Mouse (Mus musculus): ENCODE data around the gene Plekhj1.
"Not testable (repeated sequence)": the region's sequence is repeated elsewhere in the genome, so short reads cannot be mapped to it uniquely, and the experiment has no call there.

The Plekhj1 gene

DNA sequence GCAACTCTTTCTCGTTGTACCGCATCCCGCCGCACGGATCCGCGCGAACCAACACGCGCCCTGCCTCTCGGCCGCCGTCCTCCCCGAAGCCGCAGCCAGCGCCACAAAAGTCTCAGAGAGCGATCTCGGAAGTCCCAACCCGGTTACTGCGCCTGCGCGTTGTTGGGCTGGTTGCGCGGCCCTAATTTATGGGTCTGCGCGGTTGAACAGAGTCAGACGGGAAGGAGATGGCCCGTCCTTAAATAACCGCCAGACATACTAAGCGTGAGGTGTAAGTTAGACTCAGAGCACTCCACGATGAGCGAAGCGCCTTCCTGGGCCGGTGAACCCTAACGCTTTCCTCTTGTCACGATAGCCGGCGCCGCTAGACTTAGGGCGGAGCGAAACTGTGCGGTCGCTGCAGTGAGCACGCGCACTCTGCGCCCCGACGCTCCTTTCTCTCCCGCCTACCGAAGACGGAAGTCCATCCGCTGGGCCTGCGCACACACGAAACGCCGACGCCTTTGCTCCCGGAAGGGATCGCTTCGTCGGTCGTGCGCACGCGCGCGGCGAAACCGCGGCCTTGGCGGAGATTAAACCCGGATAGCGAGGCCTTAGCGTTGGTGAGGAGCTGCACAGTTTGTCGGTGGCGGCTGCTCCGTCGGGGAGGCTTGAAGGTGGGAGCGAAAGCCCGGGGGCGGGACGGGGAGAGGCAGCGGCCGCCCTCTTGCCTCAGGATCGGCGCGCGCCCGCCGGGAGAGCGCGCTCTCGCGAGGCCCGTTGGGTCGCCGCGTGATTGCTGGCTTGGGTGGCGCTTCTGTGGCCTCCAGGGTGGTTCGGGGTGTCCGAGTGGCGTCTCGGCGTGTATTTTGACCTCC, at the start of gene Plekhj1, which contains the start of gene Sf3a2:
Plekhj1 (minus strand) TSS at position 477 of the 857 bp plus-strand sequence.
Sf3a2 (plus strand) TSS at position 49 of the 857 bp plus-strand sequence.
- peak; percentile 81 for DNase-seq (ENCODE audit: extremely low spot score, low read depth, low spot score)

DNA sequence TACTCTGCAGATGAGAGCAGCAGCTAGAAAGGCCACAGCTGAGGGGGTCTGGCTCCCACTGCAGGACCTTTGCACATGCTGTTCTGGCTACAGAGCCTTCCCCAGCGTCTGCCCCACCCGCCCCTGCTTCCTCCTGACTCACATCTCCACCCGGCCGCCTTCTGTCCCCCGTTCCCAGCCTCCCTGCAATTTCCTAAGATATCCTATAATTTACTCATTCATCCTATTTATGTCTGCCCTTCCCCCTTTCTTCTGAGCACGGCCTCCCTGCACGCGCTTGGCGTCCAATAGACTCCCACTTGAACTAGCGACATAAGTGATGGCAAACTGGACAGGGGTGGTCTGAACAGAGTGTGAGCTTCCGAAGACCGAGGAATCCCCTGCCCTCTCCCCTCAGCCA, 47.3 kb upstream of the Plekhj1 start:
- DNase-seq (ENCODE audit: extremely low spot score, low read depth, low spot score), result no peak

DNA sequence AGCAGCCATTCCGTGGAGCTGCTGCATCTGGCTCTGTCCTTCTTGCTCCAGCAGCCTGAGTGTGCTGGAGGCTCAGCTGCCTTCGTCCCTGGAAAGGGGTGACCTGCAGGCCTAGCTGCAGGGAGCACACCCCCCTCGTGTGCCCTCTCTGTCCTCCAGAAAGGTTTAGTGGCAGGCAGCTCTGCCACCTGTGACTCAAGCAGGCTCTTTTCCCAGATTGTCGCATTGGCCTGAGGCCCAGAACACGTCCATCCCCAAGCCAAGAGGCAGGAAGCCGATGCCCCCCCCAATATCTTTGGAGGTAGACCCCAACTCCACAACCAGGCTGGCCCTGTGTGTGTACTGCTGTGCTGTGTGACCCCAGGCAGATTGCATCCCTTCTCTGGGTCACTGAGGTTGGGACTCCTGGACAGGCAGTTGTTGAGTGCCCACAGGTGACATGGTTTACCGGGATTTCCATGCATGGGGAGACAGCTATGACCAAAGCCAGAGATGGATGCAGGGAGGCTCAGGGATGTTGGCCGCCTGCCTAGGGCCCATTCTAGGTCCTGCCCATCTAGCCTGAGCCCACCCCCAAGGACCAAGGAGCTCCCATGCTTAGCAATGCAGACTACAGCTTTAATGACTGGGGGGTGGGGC, 46.7 kb upstream of the Plekhj1 start:
- DNase-seq (ENCODE audit: extremely low spot score, low read depth, low spot score), result no peak

DNA sequence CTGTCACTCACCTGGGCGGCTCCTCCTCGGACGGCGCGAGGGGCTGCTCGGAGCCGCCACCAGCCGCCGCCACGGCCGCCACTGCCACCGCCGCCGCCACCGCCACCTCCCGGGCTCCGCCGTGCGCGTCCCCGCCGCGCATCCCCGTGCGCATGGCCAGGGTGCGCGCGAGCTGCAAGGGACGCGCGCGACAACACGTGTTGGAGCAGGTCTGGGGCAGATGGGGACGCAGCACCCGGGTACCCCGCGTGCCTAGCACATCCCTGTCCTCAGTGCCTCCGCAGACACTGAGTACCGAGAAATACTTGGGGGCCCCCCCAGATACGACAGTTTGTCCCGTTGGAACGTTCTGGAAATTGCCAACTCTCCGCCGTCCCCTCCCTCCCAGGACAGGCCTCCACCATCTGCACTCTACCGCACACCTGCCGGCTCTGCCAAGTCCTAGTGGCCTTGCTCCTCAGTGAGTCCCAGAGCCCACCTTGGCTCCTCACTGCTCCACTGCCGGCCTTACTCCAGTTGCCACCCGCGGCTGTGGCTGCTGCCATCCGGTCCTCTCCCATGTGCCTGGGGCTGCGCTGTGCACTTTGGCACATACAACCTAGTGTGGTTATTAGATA, 45.6 kb upstream of the Plekhj1 start, which contains the start of gene Lingo3:
Lingo3 (minus strand) TSS at position 109 of the 617 bp plus-strand sequence.
- DNase-seq (ENCODE audit: extremely low spot score, low read depth, low spot score), result no peak

DNA sequence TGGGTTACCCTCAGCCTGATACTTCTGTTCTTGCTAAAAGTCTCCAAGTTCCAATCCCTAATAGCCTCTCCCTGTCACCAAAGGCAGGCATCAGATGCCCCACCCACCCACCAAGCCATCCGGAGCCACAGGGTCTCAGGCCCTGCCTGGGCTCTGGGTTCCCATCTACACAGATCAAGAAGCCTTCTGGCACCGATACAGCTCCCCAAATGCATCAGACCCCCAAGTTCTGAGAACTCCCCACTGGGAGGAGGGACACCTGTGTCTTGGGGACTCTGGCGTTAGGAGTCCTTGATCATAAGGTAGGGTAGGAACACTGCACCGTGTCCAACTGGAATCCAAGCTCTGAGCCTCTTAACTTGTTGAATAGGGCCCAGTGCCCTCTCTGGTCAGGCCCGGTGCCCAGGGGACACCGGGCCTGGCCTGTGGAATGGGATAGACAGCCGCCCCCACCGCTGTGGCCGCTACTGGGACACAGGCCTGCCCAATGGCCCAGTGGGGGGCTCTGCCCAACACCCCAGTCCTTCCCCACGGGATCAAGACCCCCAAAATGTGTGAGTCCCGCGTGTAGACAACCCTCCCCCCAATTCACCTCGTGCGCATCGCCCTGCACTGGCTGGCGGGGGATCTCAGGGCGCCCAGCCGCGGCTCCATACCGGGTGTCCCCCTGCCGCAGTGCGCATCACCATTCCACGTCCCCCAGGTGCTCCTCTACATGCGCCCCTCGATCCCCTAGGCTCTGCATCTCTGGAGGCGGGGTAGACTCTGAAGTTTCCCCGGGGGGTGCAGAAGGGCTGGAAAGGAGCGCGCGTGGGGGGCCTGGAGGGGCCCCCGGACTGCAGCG, 44.9 kb upstream of the Plekhj1 start:
- no peak for DNase-seq (ENCODE audit: extremely low spot score, low read depth, low spot score)

DNA sequence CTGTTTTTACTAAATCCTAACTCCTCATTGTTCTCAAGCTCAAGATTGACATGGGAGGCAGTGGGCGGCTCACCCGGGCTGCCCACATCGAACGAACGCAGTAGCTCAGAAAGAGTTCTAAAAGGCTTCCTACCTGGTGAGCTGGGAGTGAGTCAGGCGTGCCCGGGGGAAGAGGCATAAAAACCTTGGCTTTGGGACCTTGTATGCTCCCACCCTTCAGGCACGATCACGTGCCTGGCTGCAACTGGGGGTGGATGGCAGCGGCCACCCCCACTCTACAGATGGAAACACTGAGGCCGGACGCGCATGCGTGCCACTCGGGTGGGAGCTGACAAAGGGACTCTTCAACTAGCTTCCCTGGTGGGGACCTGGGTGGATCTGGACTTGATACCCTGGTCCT, 43.9 kb upstream of the Plekhj1 start:
- no peak for DNase-seq (ENCODE audit: extremely low spot score, low read depth, low spot score)

DNA sequence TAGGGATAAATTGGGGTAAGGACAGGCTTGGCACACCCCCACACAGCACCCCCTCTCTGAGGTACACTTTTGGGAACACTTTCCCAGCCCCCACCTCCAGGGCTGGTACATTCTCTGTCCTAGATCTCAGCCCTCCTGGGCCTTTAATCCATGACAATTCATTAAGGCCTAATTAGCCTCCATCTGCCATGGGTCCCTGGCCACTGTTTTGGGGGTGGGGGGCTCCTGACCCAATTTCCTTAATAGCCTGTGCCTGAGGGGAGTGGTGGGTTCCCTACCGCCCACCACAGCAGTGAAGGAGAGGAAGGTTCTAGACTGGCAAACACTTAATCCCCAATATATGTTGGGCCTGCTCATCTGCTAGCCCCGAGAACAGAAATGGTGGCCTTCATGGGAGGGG, 43.3 kb upstream of the Plekhj1 start:
- DNase-seq (ENCODE audit: extremely low spot score, low read depth, low spot score), result no peak

DNA sequence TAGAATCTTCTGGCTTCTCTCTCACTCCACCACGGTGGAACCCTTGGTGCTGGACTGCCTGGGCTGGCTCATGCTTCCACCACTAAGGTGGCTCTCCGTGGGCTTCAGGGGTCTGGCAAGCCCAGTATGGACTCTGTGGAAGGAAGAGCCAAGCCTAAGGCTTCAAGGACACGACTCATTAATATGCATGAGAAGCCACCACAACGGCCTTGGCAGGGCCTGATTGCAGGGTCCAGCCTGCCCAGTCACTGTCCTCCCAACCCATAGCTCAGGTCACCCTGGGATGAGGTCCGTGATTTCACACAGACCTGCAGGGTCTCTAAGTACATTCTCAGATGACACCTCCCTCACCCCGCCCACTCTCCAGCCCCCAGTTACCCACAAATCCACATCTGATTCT, 41.4 kb upstream of the Plekhj1 start:
- no peak for DNase-seq (ENCODE audit: extremely low spot score, low read depth, low spot score)

DNA sequence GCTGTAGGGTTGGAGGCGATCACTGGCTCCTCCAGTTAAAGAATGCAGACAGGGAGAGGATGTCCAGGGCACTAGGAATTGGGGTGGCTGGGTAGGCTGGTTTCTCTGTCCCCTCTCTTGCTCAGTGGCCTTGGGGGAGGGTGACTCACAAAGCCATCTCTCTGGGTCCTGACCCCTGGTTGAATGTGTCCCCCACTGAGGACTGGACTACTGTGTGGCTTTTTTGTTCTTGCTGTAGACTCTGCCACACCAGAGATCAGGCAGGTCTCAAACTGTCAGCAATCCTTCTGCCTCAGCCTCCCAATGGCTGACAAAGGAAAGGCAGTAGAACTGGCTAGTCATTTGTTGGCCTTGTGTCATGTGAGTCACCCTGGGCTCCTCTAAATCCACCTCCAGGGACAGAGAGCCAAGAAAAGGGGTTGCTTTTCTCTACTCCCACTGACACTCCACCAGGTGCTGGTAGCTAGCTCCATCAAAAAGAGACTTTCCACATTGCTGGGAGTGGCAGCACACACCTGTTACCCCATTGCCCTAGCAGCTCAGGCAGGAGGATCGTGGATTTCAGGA, 40.0 kb upstream of the Plekhj1 start:
- no peak for DNase-seq (ENCODE audit: extremely low spot score, low read depth, low spot score)

DNA sequence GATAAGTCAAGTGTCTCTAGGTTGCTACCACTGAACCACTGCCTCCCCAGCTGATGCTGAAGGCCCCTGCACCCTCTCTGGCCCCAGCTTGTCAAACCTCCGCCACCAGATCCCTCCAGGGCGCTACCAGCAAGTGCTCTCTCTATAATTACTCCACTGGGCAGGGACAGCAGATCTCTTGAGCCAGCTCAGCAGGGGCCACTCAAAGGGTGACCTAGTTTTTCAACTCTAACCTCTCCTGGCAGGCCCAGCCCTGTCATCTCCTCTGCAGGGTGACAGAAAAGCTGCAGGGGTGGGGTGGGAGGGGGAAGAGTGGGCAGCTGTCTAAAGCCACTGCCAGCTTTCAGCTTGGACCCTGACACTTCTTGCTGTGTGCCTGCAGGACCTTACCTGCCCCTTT, 39.4 kb upstream of the Plekhj1 start:
- DNase-seq (ENCODE audit: extremely low spot score, low read depth, low spot score), result no peak

DNA sequence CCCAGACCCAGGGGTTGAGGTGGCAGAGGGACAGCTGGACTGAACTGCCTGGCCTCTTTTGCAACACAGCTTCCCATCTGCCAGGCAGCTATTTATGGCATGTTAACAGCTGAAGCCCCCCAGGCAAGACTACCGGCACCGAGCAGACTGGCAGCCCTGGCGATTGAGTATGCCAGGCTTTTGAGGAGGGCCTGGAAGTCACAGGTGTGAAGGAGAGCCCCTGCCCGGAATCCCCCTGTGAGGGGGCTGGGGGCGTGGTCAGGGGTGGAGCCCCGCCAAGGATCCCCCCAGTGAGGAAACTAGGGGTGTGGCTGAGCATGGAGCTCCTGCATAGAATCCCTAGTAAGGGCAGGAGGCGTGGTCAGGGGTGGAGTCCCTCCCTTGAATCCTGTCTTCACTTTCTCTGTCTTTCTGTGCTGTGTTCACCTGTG, 38.5 kb upstream of the Plekhj1 start:
- no peak for DNase-seq (ENCODE audit: extremely low spot score, low read depth, low spot score)

DNA sequence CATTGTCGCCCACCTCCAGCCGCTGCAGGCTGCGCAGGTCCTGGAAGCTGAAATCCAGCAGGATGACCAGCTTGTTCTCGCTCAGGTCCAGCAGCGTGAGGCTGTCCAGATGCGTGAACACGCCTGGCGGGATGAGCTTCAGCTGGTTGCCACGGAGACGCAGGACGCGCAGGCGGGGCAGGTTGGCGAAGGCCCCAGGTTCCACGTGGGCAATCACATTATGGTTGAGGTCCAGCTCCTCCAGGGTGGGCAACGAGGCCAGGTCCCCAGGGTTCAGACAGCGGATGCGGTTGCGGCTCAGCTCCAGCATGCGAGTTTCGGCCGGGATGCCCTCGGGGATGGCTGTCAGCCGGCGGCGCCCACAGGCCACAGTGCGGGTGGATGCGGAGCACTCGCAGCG, 37.2 kb upstream of the Plekhj1 start:
- DNase-seq (ENCODE audit: extremely low spot score, low read depth, low spot score), result no peak

DNA sequence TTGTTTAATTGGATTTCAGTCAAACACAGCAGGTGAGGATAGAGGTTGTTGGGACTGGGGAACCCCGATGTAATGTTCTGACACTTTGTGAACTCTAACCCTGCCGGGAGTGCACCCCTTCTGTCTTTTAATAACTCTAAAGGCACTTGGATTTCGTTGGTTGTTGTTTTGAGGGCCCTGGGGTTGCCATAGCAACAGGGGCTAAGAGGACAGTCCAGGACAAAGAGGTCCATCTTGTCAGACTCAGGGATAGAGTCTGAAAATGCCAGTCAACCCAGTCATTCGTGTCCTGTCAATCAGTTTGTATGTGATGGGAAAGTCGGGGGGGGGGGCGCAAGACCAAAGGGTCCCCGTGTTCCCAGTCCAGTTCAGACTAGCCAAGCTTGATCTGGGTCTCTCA, 34.4 kb upstream of the Plekhj1 start:
- no peak for DNase-seq (ENCODE audit: extremely low spot score, low read depth, low spot score)

DNA sequence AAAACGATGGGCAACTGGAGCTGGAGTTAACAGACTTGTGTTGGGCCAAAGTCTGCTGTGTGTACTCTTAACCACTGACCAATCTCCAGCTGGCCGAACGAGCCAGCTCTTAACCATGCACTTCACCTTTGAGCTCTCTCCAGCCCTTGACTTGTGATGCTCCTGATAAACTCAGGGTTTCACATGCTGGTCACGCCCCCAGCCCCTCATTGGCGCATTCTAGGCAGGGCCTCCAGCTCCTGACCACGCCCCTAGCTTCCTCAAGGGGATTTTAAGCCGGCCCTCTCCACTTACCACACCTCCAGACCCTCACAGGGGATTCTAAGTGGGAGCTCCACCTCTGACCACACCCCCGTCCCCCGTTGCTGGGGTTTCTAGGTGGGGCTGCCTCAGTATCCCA, 32.7 kb upstream of the Plekhj1 start:
- DNase-seq (ENCODE audit: extremely low spot score, low read depth, low spot score), result no peak

DNA sequence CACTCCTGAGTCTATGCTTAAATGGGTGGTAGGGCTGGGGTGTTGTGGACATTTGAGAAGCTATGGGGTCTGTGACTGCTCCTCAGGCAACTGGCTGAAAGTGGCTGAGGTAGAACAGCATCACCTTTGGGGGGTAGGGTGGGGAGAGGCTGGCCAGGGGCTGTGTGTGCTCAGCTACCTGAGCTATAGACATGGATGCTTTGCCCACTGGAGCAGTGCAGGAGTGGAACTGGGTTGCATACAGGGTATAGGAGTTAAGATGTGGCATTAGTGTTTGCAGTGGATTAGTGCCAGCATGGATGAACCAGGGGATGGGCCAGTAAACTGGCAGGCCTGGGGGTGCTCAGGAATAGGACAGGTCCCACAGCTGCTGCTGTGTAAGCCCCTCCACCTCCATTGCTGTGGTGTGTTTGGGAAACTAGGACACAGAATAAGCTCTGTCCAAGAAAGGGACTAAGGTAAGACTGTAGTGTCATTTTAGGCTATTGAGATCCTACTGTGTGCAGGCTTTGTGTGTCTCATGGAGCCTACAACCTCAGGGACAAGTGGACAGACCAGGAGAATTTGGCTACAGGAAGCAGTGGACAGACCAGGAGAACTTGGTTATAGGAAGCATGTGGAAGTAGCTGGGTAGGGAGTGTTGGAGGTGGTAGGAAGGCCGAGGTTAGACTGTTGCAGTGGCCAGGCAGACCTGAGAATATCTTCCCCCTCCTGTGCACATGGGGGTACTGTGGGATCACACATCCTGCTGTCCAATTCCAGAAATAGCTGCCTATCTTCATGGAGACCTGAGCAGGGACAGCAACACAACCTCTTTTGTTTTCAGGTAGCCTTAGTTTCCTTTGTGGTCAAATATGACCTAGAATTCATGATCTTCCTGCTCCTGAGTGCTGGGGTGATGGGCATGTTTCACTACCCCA, 31.2 kb upstream of the Plekhj1 start:
- no peak for DNase-seq (ENCODE audit: extremely low spot score, low read depth, low spot score)

DNA sequence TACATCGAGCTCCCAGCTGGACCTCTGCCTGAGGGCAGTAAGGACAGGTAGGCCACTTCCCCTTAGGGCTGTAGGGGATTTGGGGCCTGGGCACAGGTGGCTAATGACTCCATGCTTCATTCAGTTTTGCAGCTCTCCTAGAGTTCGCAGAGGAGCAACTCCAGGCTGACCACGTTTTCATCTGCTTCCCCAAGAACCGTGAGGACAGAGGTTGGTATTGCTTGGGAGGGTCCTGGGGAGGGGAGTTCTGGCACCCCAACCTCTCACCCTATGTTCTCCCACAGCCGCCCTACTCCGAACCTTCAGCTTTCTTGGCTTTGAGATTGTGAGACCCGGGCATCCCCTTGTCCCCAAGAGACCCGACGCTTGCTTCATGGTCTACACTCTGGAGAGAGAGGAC, 30.2 kb upstream of the Plekhj1 start:
- DNase-seq (ENCODE audit: extremely low spot score, low read depth, low spot score), result not testable (repeated sequence)

DNA sequence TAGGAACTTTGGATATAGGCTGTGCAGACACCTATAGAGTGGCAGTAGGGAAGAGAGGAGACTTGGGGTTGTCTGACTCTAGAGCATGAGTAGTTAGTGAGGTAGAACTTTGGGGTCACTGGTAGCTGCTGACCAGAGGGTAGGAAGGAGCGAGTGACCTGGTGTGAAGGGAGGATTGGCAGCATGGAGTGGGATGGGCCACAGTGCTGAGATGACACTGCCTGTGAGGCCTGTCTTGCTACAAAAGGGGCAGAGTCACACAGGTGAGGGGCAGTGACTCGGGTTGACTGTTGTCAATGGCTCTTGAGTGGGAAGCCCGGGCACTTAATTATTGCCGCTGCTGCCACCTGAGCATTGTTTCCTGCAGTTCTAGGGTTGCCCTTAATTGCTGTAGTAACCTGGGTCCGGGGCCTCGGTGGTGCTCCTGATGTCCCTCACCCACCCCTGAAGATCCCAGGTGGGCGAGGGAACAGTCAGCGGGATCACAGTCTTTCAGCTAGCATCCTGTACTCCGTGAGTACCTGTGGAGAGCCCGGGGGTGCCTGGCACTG, 29.5 kb upstream of the Plekhj1 start:
- DNase-seq (ENCODE audit: extremely low spot score, low read depth, low spot score), result no peak

DNA sequence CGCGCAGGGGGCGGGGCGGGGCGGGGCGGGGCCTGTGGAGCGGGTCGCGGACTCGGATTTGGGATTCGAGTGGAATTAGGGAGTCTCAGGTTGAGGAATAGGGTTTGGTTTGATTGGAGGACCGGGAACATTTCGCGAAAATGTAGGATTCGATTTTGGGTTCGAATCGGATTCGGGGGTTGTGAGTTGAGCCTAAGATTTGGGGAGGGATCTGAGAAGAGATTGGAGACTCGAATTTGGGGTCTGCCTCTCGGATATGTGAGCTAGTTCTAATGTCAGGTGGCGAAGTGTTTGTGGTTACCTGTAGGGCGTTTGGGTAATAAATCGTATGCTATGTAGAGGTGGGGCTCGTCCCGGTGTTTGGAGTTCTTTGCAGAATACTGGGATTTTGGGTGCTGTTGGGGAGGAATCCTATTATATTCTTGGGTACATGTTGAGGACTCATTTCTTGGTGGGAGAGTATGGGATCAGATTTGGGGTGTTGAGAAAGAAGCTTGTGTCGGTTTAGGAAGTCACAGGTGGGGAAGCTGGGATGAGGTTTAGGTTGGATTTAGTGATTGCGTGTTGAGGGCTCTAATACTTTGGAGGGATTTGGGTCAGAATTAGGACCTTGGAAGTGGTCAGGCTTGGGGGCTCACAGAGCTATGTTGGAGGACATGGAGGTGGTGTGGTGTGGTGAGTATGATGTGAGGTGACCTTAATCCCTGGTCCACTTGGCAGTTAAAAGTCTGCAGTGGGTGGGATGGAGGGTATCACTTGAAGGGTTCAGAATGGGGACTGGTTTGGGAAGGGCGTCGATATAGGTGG, 28.8 kb upstream of the Plekhj1 start:
- no peak for DNase-seq (ENCODE audit: extremely low spot score, low read depth, low spot score)
